Comparison of ENCODE assay signal across 8 mouse cellular contexts in genomic region chr15:56046679-56047532, GRCm38 (mm10).
A peak's percentile ranks its signal among the peaks of the same experiment; 100 is the strongest.
DNase-seq lines count a peak whose midpoint lies in the region; ATAC-seq lines count a peak whose summit lies in the region.

No protein-coding gene starts in this region.

- H3K4me2 ChIP-seq in hindbrain, embryonic 14.5 days (replicated peaks) = peak overlapping the region; percentile 47

- 0 out of 2 replicates have a peak overlapping the region, but pooled peaks have one; percentile 28 for H3K9ac ChIP-seq in hindbrain, embryonic 14.5 days

- no peaks in the 10 kb centered on the region for H3K4me1 ChIP-seq in hindbrain, embryonic 14.5 days (replicated peaks; ENCODE audit: control insufficient read depth, insufficient read depth, low read length)

- WGBS in hindbrain, embryonic 14.5 days = 31% methylated on average over 16 of the region's 16 CpGs

- peak; percentile 71 for DNase-seq in R1 (ENCODE audit: low read depth, low spot score)
- peak; percentile 63 to 78 for DNase-seq in cerebellum, postnatal 25 days
- peak; percentile 74 to 79 for DNase-seq in frontal cortex, postnatal 36 days (ENCODE audit: low spot score in 2 of 2)
- DNase-seq in hindbrain, embryonic 14.5 days (ENCODE audit: low spot score) = peak; percentile 85
- DNase-seq in layer of hippocampus, postnatal 14 days (ENCODE audit: low spot score in 2 of 2) = peak; percentile 71 to 83
- DNase-seq in lung, postnatal 10 days = peak; percentile 80
- peak; percentile 30 for DNase-seq in retina, adult 2 months (ENCODE audit: low read depth, low spot score)
- peak; percentile 59 for DNase-seq in thymus, postnatal 14 days

- H3K27me3 ChIP-seq in hindbrain, embryonic 14.5 days (ENCODE audit: control insufficient read depth, insufficient read depth, low read length) = no peaks in the 10 kb centered on the region

- H3K27ac ChIP-seq in hindbrain, embryonic 14.5 days = no peak overlapping the region

- H3K4me3 ChIP-seq in hindbrain, embryonic 14.5 days (replicated peaks; ENCODE audit: low read length) = peak overlapping the region; percentile 20

- ATAC-seq in hindbrain, embryonic 14.5 days (ENCODE audit: low FRiP score) = peak; percentile 90

- no peaks in the 10 kb centered on the region for H3K9me3 ChIP-seq in hindbrain, embryonic 14.5 days (ENCODE audit: control insufficient read depth, low read length)

- no peaks in the 10 kb centered on the region for H3K36me3 ChIP-seq in hindbrain, embryonic 14.5 days (replicated peaks; ENCODE audit: control insufficient read depth, insufficient read depth)

Comparison
In these comparisons a context has a peak if more than half of its experiments do, and no peak if none do; other contexts are left out.
1. DNase-seq: peak in every context shown above with its lines; median percentile 85 in hindbrain, embryonic 14.5 days; 80 in lung, postnatal 10 days; 77 in layer of hippocampus, postnatal 14 days; 76 in frontal cortex, postnatal 36 days; 71 in R1; 70 in cerebellum, postnatal 25 days; 59 in thymus, postnatal 14 days; 30 in retina, adult 2 months.